Mouse (Mus musculus) erythroblast, embryonic 14.5 days (primary cell): ENCODE results near the gene Nup153.

Source experiments
- GATA1 ChIP-seq: IDR thresholded peaks from 2 replicates; pipeline ENCODE4 v1.6.1; 2012; ENCODE audit warnings: low read length, inconsistent platforms, mixed read lengths
- TAL1 ChIP-seq: IDR thresholded peaks from 3 replicates; pipeline ENCODE4 v1.6.1; 2012; ENCODE audit warnings: low read length, inconsistent platforms, mixed read lengths

- TF ChIP-seq GATA1, result no peak
- no peak for TF ChIP-seq TAL1
Measured at GRCm38 (mm10) chr13:46777461-46777860, 49.7 kb upstream of the Nup153 start.
